Mouse (Mus musculus) urinary bladder, postnatal 36 days (tissue): ENCODE measurements at regions not wholly inside any gene's neighbourhood (a gene's known extent, or its start where the extent isn't known, plus 50 kb on each side); places are given as distances from the start of the nearest gene placed in this dataset.

Experiments used
- DNase-seq, 2 experiments: peaks; one replicate each; pipeline ENCODE4 v3.0.0; 2022; ENCODE audit warnings: low spot score in 2 of 2, mixed read lengths in 1 of 2

GRCm38 (mm10) chr2:8628007-8628406, 1118.6 kb upstream of the Celf2 start:
- no peak for DNase-seq

GRCm38 (mm10) chr2:8628485-8629208, 1119.3 kb upstream of the Celf2 start:
- DNase-seq: no peak

- DNase-seq: no peak
Measured at GRCm38 (mm10) chr2:8638082-8638481, 1128.7 kb upstream of the Celf2 start.

GRCm38 (mm10) chr2:8639282-8639681, 1129.9 kb upstream of the Celf2 start:
- no peak for DNase-seq

- no peak for DNase-seq
Measured at GRCm38 (mm10) chr2:8645463-8645862, 1136.1 kb upstream of the Celf2 start.

GRCm38 (mm10) chr2:8660544-8660943, 1151.2 kb upstream of the Celf2 start:
- DNase-seq: no peak

GRCm38 (mm10) chr2:8673751-8674378, 1164.5 kb upstream of the Celf2 start:
- DNase-seq: peak; percentile 53 to 63

GRCm38 (mm10) chr2:8675537-8675936, 1166.2 kb upstream of the Celf2 start:
- DNase-seq: no peak

- DNase-seq: peak; percentile 44 to 53
Measured at GRCm38 (mm10) chr2:8676546-8676945, 1167.2 kb upstream of the Celf2 start.

GRCm38 (mm10) chr2:8690846-8691643, 1181.7 kb upstream of the Celf2 start:
- DNase-seq: no peak

GRCm38 (mm10) chr2:8729306-8729705, 1151.7 kb upstream of the 4930412O13Rik start:
- peak; percentile 70 to 87 for DNase-seq

GRCm38 (mm10) chr2:8754142-8754541, 1126.9 kb upstream of the 4930412O13Rik start:
- peak in 1 of 2 experiments; percentile 21 for DNase-seq

GRCm38 (mm10) chr2:8756546-8756945, 1124.5 kb upstream of the 4930412O13Rik start:
- peak in 1 of 2 experiments; percentile 9 for DNase-seq

GRCm38 (mm10) chr2:8770636-8771035, 1110.4 kb upstream of the 4930412O13Rik start:
- no peak for DNase-seq

GRCm38 (mm10) chr2:8781152-8781935, 1099.7 kb upstream of the 4930412O13Rik start:
- no peak for DNase-seq

- no peak for DNase-seq
Measured at GRCm38 (mm10) chr2:8782225-8782624, 1098.8 kb upstream of the 4930412O13Rik start.

- no peak for DNase-seq
Measured at GRCm38 (mm10) chr2:8802061-8802460, 1079.0 kb upstream of the 4930412O13Rik start.

GRCm38 (mm10) chr2:8809609-8810008, 1071.4 kb upstream of the 4930412O13Rik start:
- DNase-seq: no peak

- DNase-seq: no peak
Measured at GRCm38 (mm10) chr2:8818127-8818526, 1062.9 kb upstream of the 4930412O13Rik start.

- no peak for DNase-seq
Measured at GRCm38 (mm10) chr2:8825406-8825805, 1055.6 kb upstream of the 4930412O13Rik start.
